Mouse (Mus musculus) G1E (cell line): ENCODE measurements at regions not wholly inside any gene's neighbourhood (a gene's known extent, or its start where the extent isn't known, plus 50 kb on each side); places are given as distances from the start of the nearest gene placed in this dataset.

Source experiments
- CTCF ChIP-seq: IDR thresholded peaks from 2 replicates; pipeline ENCODE4 v1.5.1; 2012; ENCODE audit warnings: low read depth, low read length, inconsistent platforms, mixed read lengths
- GATA1 ChIP-seq: IDR thresholded peaks from 2 replicates; pipeline ENCODE4 v1.6.1; 2012; ENCODE audit warnings: borderline replicate concordance, low read length, inconsistent platforms, mixed read lengths
- POLR2AphosphoS5 ChIP-seq: IDR thresholded peaks from 2 replicates; pipeline ENCODE4 v1.6.1; 2012; ENCODE audit warnings: low read depth, low read length, inconsistent platforms; ENCODE audit not compliant: insufficient replicate concordance
- TAL1 ChIP-seq: conservative IDR thresholded peaks from 2 replicates; pipeline ENCODE4 v1.6.1; 2012; ENCODE audit warnings: low read depth, low read length, inconsistent platforms, mixed read lengths

GRCm38 (mm10) chr5:119274817-119275494 lies 395.5 kb upstream of the Tbx3 start:
- TF ChIP-seq GATA1 (no peak), CTCF (no peak), TAL1 (no peak), POLR2AphosphoS5 (no peak)
